29 mouse cellular contexts compared by ENCODE assay signal in genomic region chr4:62300001-62300400, GRCm38 (mm10). TPM values are rescaled to one million over a fixed set of nuclear protein-coding genes. Genes with fewer than 3 reads are reported as not detected.
DNase-seq lines count a peak whose midpoint lies in the region; ATAC-seq lines count a peak whose summit lies in the region.
"Had no signal": no experiment of that assay in that cellular context is flagged by ENCODE, and none has a peak within 500 bp of the region (broad histone marks: within the 10 kb centered on the region; RNA-seq: fewer than 3 reads in every experiment).

No protein-coding gene starts in this region.

- H3K4me2 ChIP-seq in embryonic facial prominence, embryonic 14.5 days (ENCODE audit: low read depth, low read length), result no peak overlapping the region
- H3K4me2 ChIP-seq: embryonic facial prominence, embryonic 12.5 days; forebrain, embryonic 12.5 days; forebrain, embryonic 15.5 days; heart, embryonic 12.5 days; heart, embryonic 15.5 days; hindbrain, embryonic 13.5 days; intestine, embryonic 15.5 days had no signal

- H3K4me3 ChIP-seq in embryonic facial prominence, embryonic 14.5 days (ENCODE audit: low read depth, low read length), result no peak overlapping the region
- H3K4me3 ChIP-seq in embryonic facial prominence, embryonic 10.5 days, result no peak overlapping the region
- H3K4me3 ChIP-seq: embryonic facial prominence, embryonic 12.5 days; erythroblast, embryonic 14.5 days; forebrain, embryonic 12.5 days; forebrain, embryonic 15.5 days; heart, embryonic 12.5 days; heart, embryonic 15.5 days; hindbrain, embryonic 10.5 days; hindbrain, embryonic 13.5 days; intestine, embryonic 15.5 days had no signal

- WGBS in embryonic facial prominence, embryonic 14.5 days, result 81% methylated on average over 2 of the region's 2 CpGs
- WGBS in embryonic facial prominence, embryonic 10.5 days, result 92% methylated on average over 2 of the region's 2 CpGs

- no peak overlapping the region for H3K27ac ChIP-seq in embryonic facial prominence, embryonic 14.5 days (replicated peaks; ENCODE audit: low read depth, low read length)
- no peak overlapping the region for H3K27ac ChIP-seq in embryonic facial prominence, embryonic 10.5 days (replicated peaks)
- H3K27ac ChIP-seq: embryonic facial prominence, embryonic 12.5 days; forebrain, embryonic 12.5 days; forebrain, embryonic 15.5 days; heart, embryonic 15.5 days; hindbrain, embryonic 10.5 days; hindbrain, embryonic 13.5 days; intestine, embryonic 15.5 days had no signal

- peaks cover 83% of the 10 kb centered on the region for H3K36me3 ChIP-seq in embryonic facial prominence, embryonic 14.5 days (ENCODE audit: control insufficient read depth, insufficient read depth, low read length)
- H3K36me3 ChIP-seq in embryonic facial prominence, embryonic 10.5 days (replicated peaks), result peaks cover 84% of the 10 kb centered on the region

- no peaks in the 10 kb centered on the region for H3K4me1 ChIP-seq in embryonic facial prominence, embryonic 14.5 days (ENCODE audit: control insufficient read depth, insufficient read depth, low read length)
- no peaks in the 10 kb centered on the region for H3K4me1 ChIP-seq in embryonic facial prominence, embryonic 10.5 days
- H3K4me1 ChIP-seq: embryonic facial prominence, embryonic 12.5 days; forebrain, embryonic 12.5 days; forebrain, embryonic 15.5 days; heart, embryonic 12.5 days; heart, embryonic 15.5 days; hindbrain, embryonic 10.5 days; hindbrain, embryonic 13.5 days; intestine, embryonic 15.5 days had no signal

- no peaks in the 10 kb centered on the region for H3K27me3 ChIP-seq in embryonic facial prominence, embryonic 14.5 days (replicated peaks; ENCODE audit: control insufficient read depth, insufficient read depth, low read length)
- no peaks in the 10 kb centered on the region for H3K27me3 ChIP-seq in embryonic facial prominence, embryonic 10.5 days (replicated peaks; ENCODE audit: low read depth, poor library complexity, severe bottlenecking)
- H3K27me3 ChIP-seq: CH12.LX; embryonic facial prominence, embryonic 12.5 days; forebrain, embryonic 12.5 days; forebrain, embryonic 15.5 days; heart, embryonic 12.5 days; heart, embryonic 15.5 days; hindbrain, embryonic 13.5 days; intestine, embryonic 15.5 days; Patski had no signal

- no peaks in the 10 kb centered on the region for H3K9me3 ChIP-seq in embryonic facial prominence, embryonic 14.5 days (ENCODE audit: control insufficient read depth, low read length)
- no peaks in the 10 kb centered on the region for H3K9me3 ChIP-seq in embryonic facial prominence, embryonic 10.5 days
- H3K9me3 ChIP-seq: embryonic facial prominence, embryonic 12.5 days; forebrain, embryonic 12.5 days; forebrain, embryonic 15.5 days; G1E; heart, embryonic 12.5 days; heart, embryonic 15.5 days; hindbrain, embryonic 10.5 days; hindbrain, embryonic 13.5 days; intestine, embryonic 15.5 days had no signal

- ATAC-seq in embryonic facial prominence, embryonic 14.5 days (ENCODE audit: low read depth), result no peak
- ATAC-seq: forebrain, embryonic 15.5 days; hindbrain, embryonic 16.5 days; intestine, embryonic 15.5 days; Patski had no signal

- H3K9ac ChIP-seq in embryonic facial prominence, embryonic 14.5 days (ENCODE audit: low read depth, low read length), result no peak overlapping the region
- H3K9ac ChIP-seq: embryonic facial prominence, embryonic 12.5 days; forebrain, embryonic 12.5 days; forebrain, embryonic 15.5 days; heart, embryonic 12.5 days; heart, embryonic 15.5 days; hindbrain, embryonic 13.5 days; intestine, embryonic 15.5 days had no signal

- peak; percentile 71 for DNase-seq in adrenal gland, adult 2 months
- DNase-seq in adrenal gland, postnatal 25 days, result no peak
- peak; percentile 19 for DNase-seq in embryonic facial prominence, embryonic 14.5 days (ENCODE audit: low spot score)
- no peak for DNase-seq in embryonic facial prominence, embryonic 10.5 days (ENCODE audit: low spot score)
- peak; percentile 67 for DNase-seq in heart, adult 11 months
- no peak for DNase-seq in heart, adult 8-10 months (ENCODE audit: low spot score)
- no peak for DNase-seq in thymus, postnatal 14 days
- DNase-seq: B cell, adult 2 months; cerebellum, adult 18-20 months; cerebellum, adult 9-10 months; cerebellum, postnatal 14 days; gastrocnemius, postnatal 25 days; heart, postnatal 10 days; heart, postnatal 36 days; kidney, adult 11 months; kidney, adult 8-10 months had no signal

RNA-seq across cellular contexts. Expression of gene Slc31a2, which starts 37.6 kb away (rescaled TPM):
- total RNA-seq in adrenal gland, adult 2 months (2021), result 10 to 100 TPM; 21.2 to 51.9 TPM
- polyA plus RNA-seq in adrenal gland, adult 2 months (2012; rRNA removed), result 40.5 and 44.4 TPM in 2 replicates
- total RNA-seq in adrenal gland, postnatal 25 days (2021), result 27.7 and 30.6 TPM in 2 replicates
- polyA plus RNA-seq in embryonic facial prominence, embryonic 14.5 days (2014; fragmentation: Nextera tagmentation; extraction: Ambion mirVana), result 17.3 and 18.0 TPM in 2 replicates
- polyA plus RNA-seq in embryonic facial prominence, embryonic 10.5 days (2016; fragmentation: Nextera tagmentation; extraction: Ambion mirVana), result 10.2 and 10.7 TPM in 2 replicates
- total RNA-seq in heart, adult 8-10 months (2022), result 10 to 100 TPM; 18.9 to 23.0 (median 21.1) TPM
- polyA plus RNA-seq: erythroblast, embryonic 14.5 days had no signal

Comparison
In these comparisons a context has a peak if more than half of its experiments do, and no peak if none do; other contexts are left out.
1. DNase-seq: peak in adrenal gland, adult 2 months (single experiment), embryonic facial prominence, embryonic 14.5 days (single experiment) and heart, adult 11 months (single experiment); none in adrenal gland, postnatal 25 days (single experiment), embryonic facial prominence, embryonic 10.5 days (single experiment), heart, adult 8-10 months (single experiment) and thymus, postnatal 14 days (single experiment).